Mouse (Mus musculus): ENCODE data around the gene C130050O18Rik.

C130050O18Rik gene

DNA sequence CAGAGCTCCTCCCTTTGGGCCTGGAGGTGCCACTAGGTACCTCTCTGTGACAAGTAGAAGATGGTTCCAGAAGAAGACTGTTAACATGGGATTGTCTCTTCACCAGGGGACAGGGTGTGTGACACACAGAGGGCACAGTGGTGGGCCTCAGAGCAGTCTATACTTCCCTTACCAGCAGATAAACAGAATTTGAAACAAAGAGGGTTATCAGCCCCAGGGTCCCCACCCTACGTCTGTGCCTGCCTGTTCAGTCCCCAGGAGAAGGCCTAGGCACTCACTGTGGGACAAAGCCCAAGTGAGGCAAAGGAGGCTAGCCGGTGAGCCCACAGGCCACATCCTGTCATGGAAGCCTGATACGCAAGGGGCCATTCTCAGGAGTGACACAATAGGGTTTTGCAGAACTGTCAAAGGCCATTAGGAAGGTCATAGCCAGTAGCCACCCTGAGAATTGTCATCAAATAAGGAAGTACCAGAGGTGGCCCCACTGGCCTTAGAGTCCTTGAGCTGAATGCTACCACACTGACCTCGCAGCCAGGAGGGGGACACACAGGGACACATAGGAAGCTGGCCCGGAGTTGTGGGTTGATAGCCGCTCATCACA is at the start of gene C130050O18Rik:
C130050O18Rik (plus strand) TSS at position 480 of the 601 bp plus-strand sequence.
- no peak for DNase-seq (ENCODE audit: low spot score)

DNA sequence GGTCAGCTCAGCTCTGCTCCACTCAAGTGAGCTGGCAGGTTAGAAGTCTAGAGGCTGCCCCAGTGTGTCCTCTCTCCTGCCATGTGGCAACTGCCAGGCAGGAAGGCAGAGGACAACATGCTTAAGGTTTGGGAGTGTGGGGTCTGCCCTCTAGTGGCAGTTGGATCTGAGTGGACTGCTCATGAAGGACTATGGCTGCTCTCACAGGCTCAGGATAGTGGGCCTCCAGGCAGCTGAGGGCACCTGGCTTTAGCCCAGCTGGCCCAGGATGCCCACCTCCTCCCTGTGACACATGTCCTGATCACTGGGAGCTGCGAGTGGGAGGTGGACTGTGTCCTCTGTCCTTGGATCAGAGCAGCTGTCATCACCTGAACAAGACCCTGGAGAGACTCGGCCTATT is 46.4 kb upstream of the C130050O18Rik start:
- DNase-seq (ENCODE audit: low spot score) = peak; percentile 87

DNA sequence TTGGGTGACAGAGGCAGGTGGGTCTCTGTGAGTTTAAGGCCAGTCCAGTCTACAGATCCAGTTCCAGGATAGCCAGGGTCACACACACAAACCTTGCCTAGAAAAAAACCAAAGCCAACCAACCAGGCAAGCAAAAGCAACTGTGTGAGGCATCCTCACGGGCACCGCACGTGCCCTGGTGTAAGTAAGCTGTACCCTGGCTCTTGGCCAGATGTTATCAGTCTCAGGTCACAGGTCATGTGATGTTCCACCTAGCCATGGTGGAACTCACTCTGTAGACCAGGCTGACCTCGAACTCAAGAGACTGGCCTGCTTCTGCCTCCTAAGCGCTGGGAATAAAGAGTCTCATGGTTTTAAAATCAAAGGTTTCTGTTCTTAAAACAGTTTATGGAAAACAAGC is 45.8 kb upstream of the C130050O18Rik start:
- no peak for DNase-seq (ENCODE audit: low spot score)

DNA sequence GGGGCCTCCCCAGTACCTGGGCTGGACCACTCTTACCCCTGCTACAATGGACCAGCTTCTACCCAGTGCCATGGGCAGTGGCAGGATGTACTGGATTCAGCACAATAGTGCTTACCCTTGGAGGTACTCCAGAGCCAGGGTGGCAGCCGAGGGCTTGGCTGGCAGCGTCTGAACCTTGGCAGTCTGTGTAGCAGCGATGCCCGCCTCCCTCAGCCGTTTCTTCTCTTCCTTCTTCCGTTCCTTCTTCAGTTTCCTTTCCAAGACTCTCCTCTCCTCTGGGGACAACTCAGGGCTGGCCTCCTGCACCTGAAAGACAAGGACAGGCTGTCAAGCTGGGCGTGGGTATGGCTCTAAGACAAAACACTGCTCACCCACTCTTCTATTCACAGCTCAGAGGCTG is 41.2 kb upstream of the C130050O18Rik start:
- DNase-seq (ENCODE audit: low spot score) = no peak

DNA sequence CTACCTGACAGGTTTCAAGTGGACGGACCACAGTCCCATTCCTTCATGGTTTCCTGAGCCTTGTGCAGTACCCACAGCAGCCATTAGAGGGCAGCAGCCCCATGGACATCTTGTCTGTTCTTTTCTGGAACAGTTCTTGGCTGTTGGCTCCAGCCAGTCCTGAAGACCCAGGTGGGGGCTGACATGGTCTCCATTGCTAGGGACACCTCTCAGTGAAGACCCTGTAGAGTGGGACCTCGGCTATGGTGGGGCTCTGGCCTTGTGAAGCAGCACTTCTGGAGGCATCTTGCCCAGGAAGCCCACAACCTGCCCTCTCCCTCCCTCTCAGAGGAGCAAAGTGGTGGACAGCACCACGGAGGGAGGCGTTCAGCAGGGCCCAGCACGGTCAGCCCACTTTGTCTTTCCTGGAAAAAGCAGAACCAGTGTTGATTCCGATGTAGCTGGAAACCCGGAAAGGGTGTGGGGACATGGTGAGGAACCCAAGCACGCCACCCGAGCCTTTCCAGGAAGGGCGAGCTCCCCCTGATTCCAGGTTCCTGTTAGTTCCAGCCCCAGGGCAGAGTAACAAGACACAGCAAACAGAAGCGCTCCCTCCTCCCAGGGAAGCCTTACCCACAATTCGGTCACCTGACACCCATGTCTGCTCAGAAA is 40.7 kb upstream of the C130050O18Rik start:
- peak; percentile 96 for DNase-seq (ENCODE audit: low spot score)

DNA sequence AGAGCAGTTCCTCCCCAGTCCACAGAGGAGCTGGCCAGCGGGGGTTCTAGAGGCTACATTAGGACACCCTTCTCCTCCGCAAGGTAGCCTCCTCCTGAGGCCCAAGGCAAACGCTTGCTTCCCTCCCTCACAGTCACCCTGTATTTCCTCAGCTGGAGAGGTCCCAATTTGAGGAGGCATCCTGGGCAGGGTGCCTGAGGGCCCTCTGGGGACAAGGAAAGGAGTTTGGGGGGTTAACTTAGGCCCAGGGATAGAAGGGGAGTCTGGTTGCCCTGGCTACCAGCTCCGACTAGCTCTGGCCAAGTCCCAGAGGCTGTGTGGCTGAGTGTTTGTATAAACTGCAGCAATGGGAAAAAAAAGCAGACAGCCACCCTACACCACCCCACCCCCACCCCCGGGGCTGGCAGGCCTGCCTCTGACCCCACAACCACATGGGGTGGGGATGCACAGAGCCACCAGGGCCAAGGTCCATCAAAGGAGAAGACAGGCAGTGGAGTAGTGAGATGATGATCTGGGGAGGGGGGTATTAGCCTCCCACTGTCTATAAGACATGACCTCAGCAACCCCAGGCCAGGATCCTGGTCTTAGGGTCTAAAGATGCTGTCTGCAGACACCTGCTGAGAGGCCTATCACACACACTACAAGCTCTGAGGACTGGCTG is 40.0 kb upstream of the C130050O18Rik start:
- DNase-seq (ENCODE audit: low spot score) = peak; percentile 75

DNA sequence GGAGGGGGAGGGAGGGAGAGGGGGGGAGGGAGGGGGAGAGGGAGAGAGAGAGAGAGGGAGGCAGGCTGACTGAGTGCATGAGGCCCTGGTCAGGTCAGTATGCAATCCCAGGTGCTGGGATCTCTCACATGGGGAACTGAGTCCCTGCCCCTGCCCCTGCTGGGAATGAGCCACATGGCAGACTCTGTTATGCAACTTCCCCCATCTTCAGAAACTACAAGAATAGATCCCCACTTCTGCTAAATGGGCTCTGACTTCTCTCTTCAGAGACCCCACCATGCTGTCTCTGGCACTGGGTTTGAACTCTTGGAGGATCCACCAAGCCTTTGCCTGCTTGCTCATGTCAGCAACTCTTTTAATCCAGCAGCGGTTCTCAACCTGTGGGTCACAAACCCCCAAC is 39.3 kb upstream of the C130050O18Rik start:
- DNase-seq (ENCODE audit: low spot score) = no peak

DNA sequence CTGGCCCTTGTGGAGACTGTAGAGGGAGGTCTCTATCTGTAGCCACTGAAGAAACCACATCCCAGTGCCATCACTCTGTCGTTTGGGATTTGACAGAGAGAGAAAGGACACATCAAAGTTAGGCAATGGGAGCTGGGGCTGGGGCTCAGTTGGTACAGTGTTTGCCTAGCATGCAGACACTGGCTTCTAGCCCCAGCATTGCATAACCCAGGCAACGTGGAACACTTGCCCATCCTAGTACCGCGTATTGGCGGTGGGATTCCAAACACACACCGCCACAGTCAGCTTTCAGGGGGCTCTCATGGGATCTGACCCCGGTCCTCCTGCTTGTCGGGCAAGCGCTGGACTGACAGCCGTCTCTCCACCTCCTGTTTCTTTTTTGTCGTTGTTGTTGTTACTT is 38.6 kb upstream of the C130050O18Rik start:
- DNase-seq (ENCODE audit: low spot score) = peak; percentile 47

DNA sequence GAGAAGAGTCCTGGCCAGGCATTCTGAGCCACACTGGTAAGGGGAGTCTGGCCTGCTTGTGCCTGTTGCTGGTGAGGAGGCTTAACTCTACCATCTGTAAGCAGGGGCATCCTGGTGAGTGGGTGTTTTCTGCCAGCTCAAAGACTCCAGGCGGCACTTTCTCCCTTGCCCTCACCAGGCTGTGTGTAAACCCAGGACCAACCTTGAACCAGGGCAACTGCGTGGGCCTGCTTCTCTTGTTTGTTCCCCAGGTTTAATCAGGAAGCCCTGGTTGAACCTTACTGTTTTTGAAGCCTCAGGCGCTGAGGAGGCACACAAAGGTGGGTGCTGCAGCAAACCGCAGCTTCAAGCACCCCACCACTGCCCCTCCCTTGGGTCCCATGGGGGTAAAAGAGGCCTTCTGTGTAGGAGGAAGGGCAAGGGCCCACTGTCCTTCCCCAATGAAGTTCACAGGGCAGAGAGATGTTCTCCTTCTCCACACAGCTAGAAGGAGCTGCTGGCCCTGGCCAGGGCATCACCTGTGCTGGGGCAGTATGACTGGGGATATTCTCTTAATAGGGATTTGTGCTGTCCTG is 37.1 kb upstream of the C130050O18Rik start:
- DNase-seq (ENCODE audit: low spot score) = no peak

DNA sequence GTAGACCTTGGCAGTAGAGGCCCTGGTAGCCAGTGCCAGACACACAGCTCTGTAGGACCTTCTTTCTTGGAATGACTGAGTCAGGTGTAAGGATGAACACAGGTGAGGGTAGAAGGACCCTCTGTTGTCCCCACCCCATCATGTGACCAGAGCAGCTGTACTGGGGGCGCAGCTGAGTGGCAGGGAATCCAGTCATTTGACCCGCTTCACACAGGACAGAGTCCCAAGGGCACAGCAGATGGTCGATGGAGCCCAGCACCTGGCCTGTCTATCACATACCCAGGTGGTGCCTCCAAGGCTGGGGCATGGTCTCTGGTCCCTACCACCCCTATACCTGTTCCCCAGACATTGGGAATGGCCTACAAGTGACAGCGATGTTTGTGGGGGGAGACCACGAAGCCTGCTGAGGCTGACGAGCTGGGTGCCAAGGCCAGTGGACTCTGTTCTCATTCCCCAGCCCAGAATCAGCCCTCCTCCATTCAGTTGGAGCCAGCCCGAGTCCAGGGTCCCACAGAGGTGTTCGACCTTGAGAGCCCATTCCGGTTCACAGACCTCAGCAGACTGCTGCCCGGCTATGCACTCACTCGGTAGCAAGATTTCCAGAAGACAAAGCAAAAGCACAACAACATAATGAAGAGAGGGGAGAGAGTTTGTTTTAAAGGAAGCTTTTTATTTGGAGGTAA is 36.3 kb upstream of the C130050O18Rik start:
- DNase-seq (ENCODE audit: low spot score) = no peak

DNA sequence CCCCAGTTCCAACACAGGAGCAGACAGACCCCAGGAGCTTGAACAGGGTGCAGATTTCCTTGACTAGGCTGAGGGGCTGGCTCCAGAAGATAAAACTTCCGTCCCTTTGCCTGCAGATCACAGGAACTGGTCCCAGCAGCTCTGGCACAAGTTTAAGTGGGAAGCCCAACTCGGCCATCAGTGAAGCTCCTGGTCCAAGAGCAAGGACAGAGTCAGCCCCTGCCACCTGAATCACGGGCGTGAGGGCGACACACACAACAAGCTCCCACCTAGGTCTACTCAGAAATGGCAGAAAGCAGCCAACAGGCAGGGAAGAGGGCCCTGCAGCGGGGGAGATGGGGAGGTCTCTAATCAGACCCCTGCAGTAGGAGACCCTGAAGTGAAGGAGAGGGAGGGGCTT is 34.7 kb upstream of the C130050O18Rik start:
- DNase-seq (ENCODE audit: low spot score) = no peak

DNA sequence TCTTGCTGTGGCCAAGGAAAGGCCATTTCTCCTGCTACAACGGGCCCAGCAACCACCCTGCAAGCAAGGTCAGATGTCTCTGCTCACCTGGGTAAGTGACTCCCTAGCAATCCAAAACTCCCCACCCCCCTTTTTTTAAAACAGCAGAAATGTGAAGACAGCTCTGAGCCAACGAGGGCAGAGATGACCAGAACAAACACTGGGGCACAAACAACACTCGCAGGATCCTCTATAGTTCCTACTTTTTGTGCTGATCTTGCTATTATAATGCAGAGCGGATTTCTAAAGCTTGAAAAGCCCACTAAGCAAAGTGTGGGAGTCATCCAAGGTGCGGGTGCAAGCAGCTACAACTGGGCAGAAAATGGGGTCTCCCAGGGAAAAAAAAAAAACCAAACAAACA is 34.0 kb upstream of the C130050O18Rik start:
- peak; percentile 71 for DNase-seq (ENCODE audit: low spot score)

DNA sequence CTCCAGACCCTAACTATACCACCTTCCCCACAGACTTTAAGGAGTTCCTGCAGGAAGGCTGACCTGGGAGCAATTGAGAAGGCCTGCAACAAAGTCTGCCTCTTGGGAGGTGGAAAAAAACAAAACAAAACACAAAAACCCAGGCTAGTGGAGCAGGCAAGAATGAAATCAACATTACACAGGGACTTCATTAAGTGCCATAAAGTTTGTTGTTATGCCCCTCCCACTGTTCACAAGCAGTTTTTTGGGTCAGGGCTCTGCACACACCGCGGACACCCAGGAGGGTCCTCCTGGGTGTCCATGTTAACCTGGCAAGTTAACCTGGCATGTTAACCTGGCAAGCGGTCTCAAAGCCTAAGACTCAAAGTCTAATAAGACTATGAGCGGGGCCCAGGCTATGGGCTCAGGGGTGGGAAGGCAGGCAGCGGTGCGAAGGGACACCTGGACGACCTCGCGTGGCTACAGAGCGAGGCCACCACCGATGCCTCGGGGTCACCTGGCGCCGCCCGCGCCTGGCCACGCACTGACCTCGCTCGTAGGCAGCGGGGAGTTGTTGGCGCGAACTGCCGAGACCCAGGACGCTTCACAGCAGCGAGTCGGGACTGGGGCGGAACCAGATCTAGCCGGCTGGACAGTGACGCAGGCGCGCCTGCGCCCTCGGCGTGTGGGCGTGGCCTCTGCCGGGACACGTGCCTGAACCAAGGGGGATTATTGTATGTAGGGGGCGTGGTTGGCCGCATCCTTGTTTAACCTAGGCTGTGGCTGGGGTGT is 33.3 kb upstream of the C130050O18Rik start:
- peak; percentile 97 for DNase-seq (ENCODE audit: low spot score)

DNA sequence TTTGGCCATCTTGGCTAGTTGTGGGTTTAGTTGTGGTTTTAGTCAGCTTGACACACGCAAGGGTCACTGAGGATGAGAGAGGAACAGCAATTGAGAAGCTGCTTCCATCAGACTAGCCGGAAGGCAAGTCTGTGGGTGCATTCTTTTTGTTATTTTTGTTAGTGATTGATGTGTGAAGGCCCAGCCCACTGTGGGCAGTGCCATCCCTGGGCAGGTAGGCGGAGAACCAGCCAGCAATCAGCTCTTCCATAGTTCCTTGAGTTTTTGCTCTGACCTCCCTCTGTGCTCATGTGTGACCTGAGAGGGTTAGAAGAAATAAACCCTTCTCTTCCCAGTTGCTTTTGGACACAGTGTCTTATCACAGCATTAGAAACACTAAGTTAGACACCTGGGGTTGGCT is 32.0 kb upstream of the C130050O18Rik start:
- DNase-seq (ENCODE audit: low spot score) = no peak

DNA sequence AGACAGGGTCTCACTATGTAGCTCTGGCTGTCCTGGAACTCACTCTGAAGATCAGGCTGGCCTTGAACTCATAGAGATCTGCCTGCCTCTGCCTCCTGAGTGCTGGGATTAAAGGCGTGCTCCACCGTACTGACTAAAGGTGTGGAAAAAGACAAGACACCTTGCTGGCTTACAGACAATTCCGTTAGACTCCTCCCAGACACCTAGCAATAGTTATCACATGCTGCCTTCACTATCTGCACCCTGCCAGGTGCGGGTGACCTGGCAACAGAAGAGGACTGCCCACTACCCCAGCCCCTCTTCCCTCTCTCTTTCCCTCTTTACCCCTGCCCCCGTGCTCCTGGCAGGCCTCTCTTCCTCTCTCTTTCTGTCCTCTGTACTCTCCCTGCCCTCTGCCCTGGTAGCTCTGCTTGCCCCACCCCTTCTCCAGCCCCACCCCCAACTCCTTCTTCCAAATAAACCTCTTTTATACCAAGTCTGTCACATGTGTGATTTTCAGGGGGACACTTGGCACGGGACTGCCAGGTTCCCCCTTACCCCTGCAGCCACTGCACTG is 31.1 kb upstream of the C130050O18Rik start:
- DNase-seq (ENCODE audit: low spot score) = peak; percentile 56

DNA sequence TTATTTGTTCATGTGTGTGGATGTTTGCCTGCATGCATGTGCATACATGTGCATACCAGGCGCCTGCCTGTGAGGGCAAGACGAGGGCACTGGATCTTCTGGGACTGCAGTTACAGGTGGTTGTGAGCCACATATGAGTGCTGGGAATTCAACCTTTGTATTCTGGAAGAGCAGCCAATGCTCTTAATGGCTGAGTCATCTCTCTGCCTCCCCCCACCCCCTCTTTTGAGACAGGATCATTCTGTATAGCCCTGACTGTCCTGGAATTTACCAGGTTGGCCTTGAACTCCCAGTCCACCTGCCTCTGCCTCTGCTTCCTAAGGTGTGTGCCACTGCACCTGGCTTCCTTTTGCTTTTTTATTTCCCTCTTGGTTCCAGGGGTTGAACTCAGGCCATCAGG is 30.2 kb upstream of the C130050O18Rik start:
- no peak for DNase-seq (ENCODE audit: low spot score)

DNA sequence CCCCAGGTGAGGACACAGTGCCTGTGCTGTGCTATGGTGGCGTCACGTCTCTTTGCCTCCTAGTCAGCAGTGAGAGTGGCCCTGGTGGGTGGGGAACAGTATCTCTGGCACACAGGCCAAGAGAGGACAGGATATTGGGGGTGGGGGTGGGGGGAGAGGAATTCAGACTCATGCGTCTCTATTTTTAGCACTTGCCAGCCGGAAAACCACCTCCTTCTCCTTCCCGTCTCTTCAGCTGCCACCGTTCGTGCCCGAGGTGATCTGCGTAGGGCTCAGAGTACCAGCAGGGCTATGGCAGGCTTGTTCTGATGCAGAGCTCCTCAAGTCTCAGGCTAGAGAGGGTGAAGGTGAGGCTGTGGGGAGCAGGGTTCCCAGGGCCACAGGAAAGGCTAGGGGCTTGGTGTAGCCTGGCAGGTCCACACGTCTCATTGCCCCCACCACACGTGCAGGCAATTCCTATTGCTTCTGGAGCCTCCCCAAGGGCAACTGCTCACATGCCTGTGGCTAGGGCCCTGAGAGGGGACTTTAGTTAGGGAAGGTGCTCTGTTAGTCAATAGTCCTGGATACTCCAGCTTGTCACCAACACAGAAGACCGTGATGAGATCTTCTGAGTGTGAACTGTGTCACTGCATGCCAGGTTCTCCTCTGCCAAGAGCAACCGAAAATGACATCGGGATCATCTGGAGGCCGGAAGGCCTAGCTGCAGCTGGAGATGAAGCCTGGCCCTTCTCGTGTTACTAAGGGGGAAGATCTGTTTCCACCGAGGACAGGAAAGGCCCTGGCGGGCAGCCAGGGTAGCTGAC is 27.4 kb upstream of the C130050O18Rik start, which contains the start of gene Gpr146:
Gpr146 (plus strand) TSS at position 230 of the 803 bp plus-strand sequence.
- DNase-seq (ENCODE audit: low spot score) = peak; percentile 74

DNA sequence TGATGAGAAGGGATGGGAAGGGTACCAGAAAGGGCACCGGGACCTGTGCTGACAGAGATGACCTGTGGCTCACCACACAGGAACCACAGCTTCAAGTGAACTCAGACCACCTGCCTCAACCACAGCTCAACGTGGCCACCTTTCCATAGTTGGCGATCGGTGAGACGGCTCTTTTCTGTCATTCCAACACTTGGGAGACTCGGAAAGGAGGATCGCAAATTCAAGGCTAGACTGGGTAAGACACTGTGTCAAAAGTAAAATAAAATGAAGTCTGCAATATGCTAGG is 26.9 kb upstream of the C130050O18Rik start:
- DNase-seq (ENCODE audit: low spot score) = no peak

DNA sequence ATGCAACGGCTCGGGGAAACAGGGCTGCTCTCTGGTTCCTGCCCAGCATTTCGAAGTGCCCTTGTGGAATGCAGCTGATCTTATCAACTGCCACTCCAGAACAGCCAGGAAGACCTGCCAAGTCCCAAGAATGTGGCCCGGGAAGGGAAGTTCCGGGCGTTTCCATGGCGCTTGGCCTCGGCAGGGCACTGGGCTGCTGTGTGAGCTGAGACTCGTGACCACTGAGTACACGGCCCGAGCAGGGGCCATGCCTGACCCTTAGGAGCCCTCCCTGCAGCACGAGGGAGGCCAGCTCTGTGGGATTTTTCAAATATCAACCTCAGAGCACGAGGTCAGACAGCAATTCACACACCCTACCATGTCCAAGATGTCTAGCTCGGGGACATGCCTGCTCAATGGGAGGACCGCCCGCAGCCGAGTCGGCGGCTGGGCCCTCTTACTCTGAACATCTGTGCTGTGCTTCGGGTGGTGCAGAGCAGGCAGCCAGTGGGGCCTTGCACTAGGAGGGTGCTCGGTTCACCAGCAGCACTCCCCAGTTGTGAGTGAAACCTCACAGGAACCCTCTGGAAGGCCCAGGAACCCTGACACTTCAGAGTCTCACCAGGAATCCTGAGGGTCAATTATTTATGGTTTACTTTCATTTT is 26.0 kb upstream of the C130050O18Rik start:
- DNase-seq (ENCODE audit: low spot score) = peak; percentile 97

DNA sequence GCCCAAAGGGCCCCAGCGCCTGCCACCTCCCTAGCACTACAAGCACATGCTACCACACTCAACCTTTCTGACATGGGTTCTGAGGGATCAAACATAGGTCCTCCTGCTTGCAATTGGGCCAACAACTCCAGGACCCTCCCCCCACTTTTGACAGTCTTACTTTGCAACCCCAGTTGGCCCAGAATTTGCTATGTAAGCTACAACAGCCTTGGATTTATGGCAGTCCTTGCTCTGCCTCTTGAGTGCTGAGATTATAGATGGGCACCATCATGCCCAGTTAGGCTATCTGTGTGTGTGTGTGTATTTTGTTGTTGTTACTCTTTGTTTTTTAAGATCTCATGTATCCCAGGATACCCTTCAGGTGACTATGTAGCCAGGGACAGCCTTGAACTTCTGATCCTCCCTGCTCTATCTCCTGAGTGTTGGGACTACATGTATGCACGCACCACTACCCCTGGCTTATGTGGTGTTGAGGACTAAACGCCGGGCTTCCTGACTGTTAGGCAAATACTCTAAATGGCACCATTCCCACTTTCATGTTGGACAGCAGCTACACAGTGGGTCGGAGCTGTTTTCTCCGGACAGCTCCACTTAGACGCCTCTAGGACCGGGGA is 25.2 kb upstream of the C130050O18Rik start:
- no peak for DNase-seq (ENCODE audit: low spot score)
